ENCODE assay signal across 8 mouse cellular contexts in the genomic region with DNA sequence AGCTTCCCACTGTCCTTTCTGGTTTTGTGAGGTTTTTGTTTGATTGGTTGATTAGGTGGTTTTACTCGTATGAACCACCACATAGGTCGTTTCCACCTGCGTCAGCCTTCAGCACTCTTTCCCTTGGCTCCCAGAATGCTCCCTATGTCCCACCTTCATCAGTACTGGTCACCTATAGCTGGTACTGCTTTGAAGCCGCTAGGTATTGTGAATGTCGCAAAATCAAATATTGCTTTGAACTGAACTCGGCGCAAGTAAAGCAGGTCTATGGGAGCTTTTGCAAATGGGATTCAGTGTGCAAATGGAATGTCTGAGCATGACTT. TPM values are rescaled to one million over a fixed set of nuclear protein-coding genes. Genes with fewer than 3 reads are reported as not detected.
A peak's percentile ranks its signal among the peaks of the same experiment; 100 is the strongest.
DNase-seq lines count a peak whose midpoint lies in the region; ATAC-seq and TF ChIP-seq lines count a peak whose summit lies in the region.

No protein-coding gene starts in this region.

- H3K4me3 ChIP-seq in CH12.LX (replicated peaks in 1 of 3; ENCODE audit: low read depth in 2 of 3, low read length in 2 of 3, poor library complexity in 1 of 3) = peak overlapping the region; percentile 44 to 93 (median 89)
- H3K4me3 ChIP-seq in forebrain, embryonic 14.5 days (ENCODE audit: low read depth, low read length) = peak overlapping the region; percentile 85
- peak overlapping the region; percentile 85 for H3K4me3 ChIP-seq in liver, embryonic 15.5 days (replicated peaks)

- peaks cover 0 to 20% of the 10 kb centered on the region in 2 experiments for H3K36me3 ChIP-seq in CH12.LX (replicated peaks in 1 of 2; ENCODE audit: control insufficient read depth in 1 of 2, insufficient read depth in 1 of 2, low read length in 1 of 2)
- no peaks in the 10 kb centered on the region for H3K36me3 ChIP-seq in forebrain, embryonic 14.5 days (ENCODE audit: control insufficient read depth, insufficient read depth, low read length)
- H3K36me3 ChIP-seq in liver, embryonic 15.5 days (replicated peaks) = peaks cover 12% of the 10 kb centered on the region; the same call in 1 of the 2 replicates

- peaks cover 15% of the 10 kb centered on the region for H3K79me2 ChIP-seq in CH12.LX (replicated peaks; ENCODE audit: control insufficient read depth, extremely low read depth, insufficient read depth, poor library complexity, severe bottlenecking)

- no peaks in the 10 kb centered on the region for H3K27me3 ChIP-seq in CH12.LX (replicated peaks)
- H3K27me3 ChIP-seq in forebrain, embryonic 14.5 days (replicated peaks; ENCODE audit: control insufficient read depth, insufficient read depth, low read length) = no peaks in the 10 kb centered on the region
- H3K27me3 ChIP-seq in liver, embryonic 15.5 days = no peaks in the 10 kb centered on the region

- in situ Hi-C loops in CH12.LX (cut with MboI; ENCODE audit: low pct_ligation_motif_present, low pct_unique_long_range_greater_than_20kb, low sequenced_read_pairs) = no loop called here

- peaks cover 7 to 37% of the 10 kb centered on the region in 2 experiments for H3K4me1 ChIP-seq in CH12.LX (ENCODE audit: control insufficient read depth in 1 of 2, insufficient read depth in 2 of 2)
- peaks cover 11% of the 10 kb centered on the region for H3K4me1 ChIP-seq in forebrain, embryonic 14.5 days (ENCODE audit: control insufficient read depth, insufficient read depth, low read length)
- peaks cover 60% of the 10 kb centered on the region for H3K4me1 ChIP-seq in liver, embryonic 15.5 days (replicated peaks)

- TF ChIP-seq CTCF in CH12.LX (conservative IDR thresholded peaks at IDR 0.05 in 1 of 2, IDR thresholded peaks at IDR 0.05 in 1 of 2; ENCODE audit: low read depth in 2 of 2, low read length in 2 of 2) = no peak

- TF ChIP-seq POLR2A in CH12.LX (IDR thresholded peaks at IDR 0.05; ENCODE audit: low read depth, low read length) = no peak

- peak overlapping the region; percentile 30 for H3K4me2 ChIP-seq in CH12.LX (ENCODE audit: insufficient read depth, low read depth, poor library complexity, severe bottlenecking)
- H3K4me2 ChIP-seq in forebrain, embryonic 14.5 days (ENCODE audit: low read length) = peak overlapping the region; percentile 91
- peak overlapping the region; percentile 100 for H3K4me2 ChIP-seq in liver, embryonic 15.5 days

- H3K9ac ChIP-seq in CH12.LX (ENCODE audit: insufficient read depth, low read depth) = peak overlapping the region; percentile 37; the same call in 1 of the 2 replicates
- H3K9ac ChIP-seq in forebrain, embryonic 14.5 days (ENCODE audit: low read length) = peak overlapping the region; percentile 85
- H3K9ac ChIP-seq in liver, embryonic 15.5 days = peak overlapping the region; percentile 91

- 19% methylated on average over 7 of the region's 7 CpGs for WGBS in forebrain, embryonic 14.5 days
- WGBS in liver, embryonic 15.5 days (ENCODE audit: insufficient replicate concordance) = 14% methylated on average over 7 of the region's 7 CpGs

- no peak overlapping the region for H3K27ac ChIP-seq in CH12.LX (ENCODE audit: insufficient read depth, low read depth)
- H3K27ac ChIP-seq in forebrain, embryonic 14.5 days (ENCODE audit: low read depth, low read length) = peak overlapping the region; percentile 76; the same call in 1 of the 2 replicates
- peak overlapping the region; percentile 89 for H3K27ac ChIP-seq in liver, embryonic 15.5 days (replicated peaks)

- H3K9me3 ChIP-seq in CH12.LX (replicated peaks; ENCODE audit: low read length) = peaks cover 4% of the 10 kb centered on the region
- H3K9me3 ChIP-seq in forebrain, embryonic 14.5 days (replicated peaks; ENCODE audit: control insufficient read depth, low read length) = no peaks in the 10 kb centered on the region
- H3K9me3 ChIP-seq in liver, embryonic 15.5 days (replicated peaks) = no peaks in the 10 kb centered on the region

- DNase-seq in embryo, embryonic 11 days = peak; percentile 5
- no peak for DNase-seq in embryo, embryonic 10.5 days (ENCODE audit: low spot score)
- no peak for DNase-seq in CH12.LX (ENCODE audit: extremely low read depth)
- peak; percentile 9 for DNase-seq in forebrain, embryonic 14.5 days (ENCODE audit: low spot score)
- no peak for DNase-seq in spleen, postnatal 4 days (ENCODE audit: low spot score in 2 of 2)
- no peak for DNase-seq in right cerebral cortex, postnatal 36 days (ENCODE audit: low spot score in 2 of 2)
- no peak for DNase-seq in kidney, postnatal 36 days

- no peak for TF ChIP-seq RAD21 in CH12.LX (IDR thresholded peaks at IDR 0.05; ENCODE audit: low read depth, low read length)

- peak; percentile 40 for ATAC-seq in forebrain, embryonic 14.5 days
- peak; percentile 1; the same call in 1 of the 2 replicates for ATAC-seq in liver, embryonic 15.5 days (ENCODE audit: insufficient read depth)

- dilution Hi-C loops in CH12.LX (cut with MboI; ENCODE audit: extremely low pct_ligation_motif_present, extremely low pct_unique_long_range_greater_than_20kb, low sequenced_read_pairs) = no loop called here

- TF ChIP-seq EP300 in CH12.LX (IDR thresholded peaks at IDR 0.05; ENCODE audit: low read length) = no peak

TF ChIP-seq in CH12.LX, 34 proteins besides CTCF, POLR2A, EP300 and RAD21:
- TF ChIP-seq GABPA (IDR thresholded peaks at IDR 0.05; ENCODE audit: insufficient replicate concordance, low read depth, low read length) (no peak), HCFC1 (IDR thresholded peaks at IDR 0.05; ENCODE audit: low read depth, low read length) (no peak), MAFK (IDR thresholded peaks at IDR 0.05; ENCODE audit: insufficient replicate concordance, low read length) (no peak), SIN3A (IDR thresholded peaks at IDR 0.05; ENCODE audit: low read length) (no peak), MAZ (IDR thresholded peaks at IDR 0.05; ENCODE audit: low read depth, low read length) (no peak; the same call in 1 of the 2 replicates), MXI1 (IDR thresholded peaks at IDR 0.05; ENCODE audit: low read depth, low read length) (no peak), IRF4 (IDR thresholded peaks at IDR 0.05; ENCODE audit: low read depth, low read length) (no peak), USF1 (IDR thresholded peaks at IDR 0.05; ENCODE audit: low read depth, low read length) (no peak), MAX (IDR thresholded peaks at IDR 0.05; ENCODE audit: low read length) (no peak), NELFE (IDR thresholded peaks at IDR 0.05; ENCODE audit: low read depth, low read length) (no peak), E2F4 (IDR thresholded peaks at IDR 0.05; ENCODE audit: insufficient replicate concordance, low read depth, low read length) (no peak), TBP (conservative IDR thresholded peaks at IDR 0.05; ENCODE audit: low read depth, low read length) (no peak), RCOR1 (conservative IDR thresholded peaks at IDR 0.05; ENCODE audit: low read depth, low read length) (no peak), ZNF384 (IDR thresholded peaks at IDR 0.05; ENCODE audit: low read depth, low read length) (no peak), ETS1 (conservative IDR thresholded peaks at IDR 0.05; ENCODE audit: low read depth, low read length) (no peak)

RNA-seq across cellular contexts. Expression of a gene that starts 0.7 kb away (rescaled TPM):
- total RNA-seq in CH12.LX (2012; rRNA removed) (22.1 and 23.4 TPM in 2 replicates), CH12.LX (2014; rRNA removed) (24.7 and 26.5 TPM in 2 replicates)
- 21.2 and 26.7 TPM in 2 replicates for polyA plus RNA-seq in CH12.LX (2012; ENCODE audit: insufficient read length, low read depth)
- polyA plus RNA-seq in forebrain, embryonic 14.5 days (2014; fragmentation: Nextera tagmentation; extraction: Ambion mirVana) = 19.9 and 22.5 TPM in 2 replicates
- polyA plus RNA-seq in liver, embryonic 15.5 days (2015; fragmentation: Nextera tagmentation; extraction: Ambion mirVana) = 15.7 and 15.9 TPM in 2 replicates

Comparison
In these comparisons a context has a peak if more than half of its experiments do, and no peak if none do; other contexts are left out.
1. DNase-seq: peak in embryo, embryonic 11 days (single experiment) and forebrain, embryonic 14.5 days (single experiment); none in embryo, embryonic 10.5 days (single experiment), CH12.LX (single experiment), spleen, postnatal 4 days (0 of 2), right cerebral cortex, postnatal 36 days (0 of 2) and kidney, postnatal 36 days (0 of 2).
2. H3K4me2 ChIP-seq: peak in every context shown above with its lines; median percentile 100 in liver, embryonic 15.5 days; 91 in forebrain, embryonic 14.5 days; 30 in CH12.LX.
3. H3K9ac ChIP-seq: peak in every context shown above with its lines; median percentile 91 in liver, embryonic 15.5 days; 85 in forebrain, embryonic 14.5 days; 37 in CH12.LX.
4. Peak in every context shown above with its lines, with median percentiles within 50 percentile points of each other: H3K4me3 ChIP-seq.